Mouse (Mus musculus) c-Kit-negative CD71-positive TER-119-positive erythroid progenitor cells, embryonic 14.5 days (primary cell): ENCODE data around the gene Slc25a12.

Source experiments
- DNase-seq: peaks from one replicate; pipeline ENCODE4 v3.0.0-alpha.2; 2013; ENCODE audit warnings: low read depth, low spot score

The Slc25a12 gene

GRCm38 (mm10) chr2:71309726-71310125 lies 57.8 kb downstream of the Slc25a12 start:
- no peak for DNase-seq

GRCm38 (mm10) chr2:71306357-71306756 lies 61.2 kb downstream of the Slc25a12 start:
- no peak for DNase-seq

DNA sequence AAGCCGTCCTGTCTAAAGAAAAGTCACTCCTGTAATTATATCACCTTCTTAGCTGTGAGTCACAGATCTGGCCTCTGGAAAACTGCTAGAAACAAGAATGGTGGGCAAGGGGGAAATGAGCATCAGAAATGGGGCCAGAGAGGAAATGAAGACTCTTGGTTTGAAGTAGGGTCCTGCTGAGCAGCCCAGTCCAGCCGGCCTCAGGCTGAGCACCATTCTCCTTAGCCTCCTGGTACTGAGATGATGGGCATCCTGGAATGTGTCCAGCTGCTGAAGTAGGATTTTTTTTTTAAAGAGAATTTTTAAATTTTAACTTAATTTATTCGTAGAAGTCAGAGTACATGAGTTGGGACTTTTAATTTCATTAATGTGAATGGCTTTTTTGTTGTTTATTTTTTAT lies 62.7 kb downstream of the Slc25a12 start:
- no peak for DNase-seq

DNA sequence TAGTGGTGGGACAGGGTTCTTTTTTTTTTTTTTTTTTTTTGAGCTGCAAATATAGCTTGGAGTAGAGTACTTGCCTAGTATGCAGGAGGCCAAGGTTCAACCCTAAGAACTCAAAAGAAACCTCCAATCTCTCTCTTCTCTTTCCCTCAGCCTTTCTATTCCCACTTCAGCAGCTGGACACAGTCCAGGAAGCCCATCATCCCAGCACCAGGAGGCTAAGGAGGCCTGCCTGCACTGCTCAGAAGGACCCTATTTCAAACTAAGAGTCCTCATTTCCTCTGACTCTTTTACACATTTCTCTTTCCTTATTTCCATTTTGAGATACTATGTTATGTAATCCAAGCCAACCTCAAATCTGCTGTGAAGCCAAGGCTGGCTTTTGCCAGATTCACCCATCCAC lies 64.3 kb downstream of the Slc25a12 start:
- DNase-seq: no peak

GRCm38 (mm10) chr2:71302156-71302663 lies 65.3 kb downstream of the Slc25a12 start:
- no peak for DNase-seq

- DNase-seq: no peak
Observed at GRCm38 (mm10) chr2:71298729-71299128, 68.8 kb downstream of the Slc25a12 start.

- DNase-seq: no peak
Observed at GRCm38 (mm10) chr2:71297501-71297900, 70.0 kb downstream of the Slc25a12 start.

DNA sequence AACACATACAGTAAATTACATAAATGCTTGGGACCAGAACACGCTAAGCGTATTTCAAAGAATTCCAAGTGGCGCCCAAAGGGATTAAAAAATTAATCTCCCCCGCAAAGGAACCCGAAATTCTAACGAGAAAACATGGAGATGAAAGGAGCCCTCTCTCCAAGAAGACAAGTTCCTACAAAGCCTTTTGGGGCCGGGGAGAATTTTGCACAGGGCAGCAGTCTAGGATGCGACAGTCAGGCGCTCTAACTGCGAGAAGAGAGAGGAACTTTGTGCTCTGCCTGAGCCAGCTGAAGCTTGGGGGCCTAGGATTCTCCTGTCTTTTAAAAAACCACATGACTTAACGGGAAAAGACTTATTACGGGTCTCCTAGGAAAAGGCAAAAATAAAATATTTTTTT lies 71.7 kb downstream of the Slc25a12 start:
- DNase-seq: no peak

DNA sequence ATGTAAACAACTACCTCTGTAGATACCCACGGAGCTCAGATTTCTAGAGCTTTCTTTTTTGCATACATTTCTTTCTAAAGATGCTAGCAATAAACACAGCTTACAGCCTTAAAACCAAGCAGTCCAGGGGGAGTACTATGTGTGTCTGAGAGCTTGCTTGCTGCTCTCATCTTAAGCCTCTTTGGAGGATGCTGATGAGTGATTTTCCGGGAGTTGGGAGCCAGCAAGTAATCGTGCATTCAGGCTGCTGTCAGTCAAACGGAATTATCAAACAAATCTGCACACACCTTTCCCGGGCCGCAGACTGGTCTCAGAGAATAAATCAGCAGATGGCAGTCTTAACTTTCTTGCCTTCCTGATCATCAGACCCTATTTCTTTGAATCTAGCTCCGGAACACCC lies 73.1 kb downstream of the Slc25a12 start:
- DNase-seq: no peak

DNA sequence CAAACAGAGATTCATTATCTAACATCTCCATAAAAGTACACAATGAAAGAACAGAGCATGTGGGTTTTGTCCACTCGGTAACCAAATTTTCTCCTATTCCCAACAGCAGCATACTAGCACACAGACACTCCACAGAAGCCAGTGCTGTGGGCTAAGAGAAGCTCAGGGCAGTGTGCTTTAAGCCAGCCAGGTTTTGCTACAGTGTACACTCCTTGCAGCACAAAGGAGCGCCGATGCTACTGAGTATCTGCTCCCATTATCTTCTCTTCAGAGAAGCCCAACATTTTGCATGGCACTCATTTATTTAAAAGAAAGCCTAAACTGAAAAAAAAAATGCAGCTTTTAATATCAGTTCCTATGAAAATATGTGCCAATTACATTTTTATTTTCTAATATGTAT lies 73.6 kb downstream of the Slc25a12 start:
- no peak for DNase-seq

DNA sequence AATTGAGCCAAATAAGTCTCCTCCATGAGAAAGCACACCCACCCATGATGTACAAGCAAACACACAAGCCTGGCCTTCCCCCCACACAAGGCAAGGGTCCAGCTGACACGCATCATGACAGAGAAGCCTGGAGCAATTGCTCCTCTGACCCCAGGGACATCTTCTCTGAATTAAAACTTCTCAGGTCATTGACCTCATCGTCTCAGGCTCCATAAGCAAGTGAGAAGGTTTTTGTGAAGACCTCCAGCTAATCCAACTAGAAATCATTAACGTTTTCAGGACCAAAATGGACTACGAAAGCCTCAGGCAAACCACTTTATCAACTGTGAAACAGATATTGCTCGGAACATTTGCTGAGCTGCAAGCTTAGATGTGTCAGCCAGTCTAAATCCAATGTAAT lies 76.0 kb downstream of the Slc25a12 start:
- no peak for DNase-seq

DNA sequence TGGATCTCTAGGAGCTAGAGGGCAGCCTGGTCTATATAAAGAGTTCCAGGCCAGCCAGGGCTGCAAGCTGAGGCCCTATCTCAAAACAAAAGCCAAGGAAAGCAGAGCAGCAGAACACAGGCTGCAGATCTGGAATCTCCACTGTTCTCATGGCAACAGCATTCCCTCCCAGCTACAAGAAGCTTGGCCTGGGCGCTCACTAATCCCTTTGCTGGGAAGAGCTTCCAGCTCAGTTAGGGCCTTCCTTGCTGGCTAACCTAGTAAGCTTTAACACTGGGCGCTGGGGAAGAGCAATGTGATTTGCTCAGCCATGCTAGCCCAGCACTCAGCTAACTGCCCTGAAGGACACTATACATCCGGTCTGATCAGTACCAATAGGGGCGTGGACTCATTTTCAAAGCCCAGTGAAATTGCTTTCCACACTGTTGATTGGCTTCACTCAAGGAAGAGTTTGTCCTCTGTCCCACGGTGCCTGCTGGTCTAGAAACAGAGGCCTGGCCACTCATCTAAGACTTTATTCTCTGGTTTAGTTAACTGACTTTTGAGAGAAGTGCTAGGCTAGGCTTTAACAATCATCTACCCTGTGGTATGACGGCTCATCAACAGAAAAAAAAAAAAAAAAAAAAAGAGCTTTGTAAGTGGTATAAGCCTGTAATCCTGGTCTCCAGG lies 77.3 kb downstream of the Slc25a12 start:
- no peak for DNase-seq

- DNase-seq: no peak
Observed at GRCm38 (mm10) chr2:71281981-71282380, 85.6 kb downstream of the Slc25a12 start.

DNA sequence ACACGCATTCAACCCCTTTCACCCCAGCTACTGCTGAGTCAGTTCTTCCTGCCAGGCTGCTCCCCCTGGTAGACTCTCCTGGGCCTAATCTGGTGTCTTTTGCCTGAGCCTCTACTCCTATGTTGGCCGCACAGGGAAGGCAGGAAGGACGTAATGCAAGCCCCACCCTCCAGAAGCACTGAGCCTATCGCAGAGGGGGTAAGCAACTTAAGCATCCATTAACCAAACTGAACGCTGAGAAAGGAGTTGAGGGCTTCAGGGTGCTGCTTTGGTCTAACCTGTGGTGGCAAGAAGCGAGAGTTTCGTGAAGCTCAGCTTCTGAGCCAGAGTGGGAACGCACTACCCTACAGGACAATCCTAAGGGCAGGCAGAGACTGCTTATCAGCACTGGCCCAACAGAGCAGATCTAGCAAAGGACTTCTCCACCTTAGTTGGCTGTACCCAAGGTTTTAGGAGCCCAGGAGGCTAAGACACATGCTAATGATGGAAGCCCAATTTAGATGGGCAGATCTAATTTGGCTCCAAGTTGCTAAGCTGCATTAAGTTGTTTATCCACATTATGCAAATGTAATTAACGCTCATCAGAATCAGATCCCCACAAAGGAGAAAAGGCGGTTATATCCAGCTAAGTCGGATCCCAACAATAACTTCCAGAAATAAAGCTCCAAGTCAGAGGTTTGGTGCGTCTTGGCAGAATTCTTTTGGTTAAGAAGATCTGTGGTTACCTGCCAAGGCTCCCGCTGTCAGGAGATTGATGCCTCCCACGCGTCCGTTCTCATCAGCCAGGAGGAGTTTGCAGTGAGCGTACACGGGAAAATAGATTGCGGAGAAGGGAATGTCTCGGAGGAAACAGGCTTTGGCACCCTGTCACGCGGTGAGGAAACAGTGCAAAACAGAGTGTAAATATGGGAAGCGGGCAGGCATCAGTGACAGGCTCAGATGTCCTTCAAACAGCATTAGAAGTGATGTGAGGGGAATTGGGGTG lies 88.5 kb downstream of the Slc25a12 start:
- no peak for DNase-seq

DNA sequence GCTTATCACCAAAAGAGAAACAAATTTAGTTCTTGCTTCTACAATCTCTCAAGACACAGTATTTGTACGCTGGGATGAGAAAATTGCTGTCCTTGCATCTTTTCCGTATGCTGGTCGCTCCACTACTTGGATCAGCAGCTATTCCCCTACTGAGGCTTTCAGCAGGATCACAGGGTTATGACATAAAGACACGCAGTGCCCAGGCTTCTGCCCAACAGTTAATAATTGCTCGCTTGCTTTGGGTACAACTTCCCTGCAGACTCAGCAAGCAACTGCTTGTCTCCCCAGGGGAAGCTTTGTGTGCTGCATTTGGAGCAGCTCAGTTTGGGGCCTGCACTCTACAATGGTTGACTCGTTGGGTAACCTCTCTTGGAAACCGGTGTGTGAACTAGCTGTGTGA lies 91.8 kb downstream of the Slc25a12 start:
- no peak for DNase-seq

- no peak for DNase-seq
Observed at GRCm38 (mm10) chr2:71273955-71274679, 93.4 kb downstream of the Slc25a12 start.

- DNase-seq: no peak
Observed at GRCm38 (mm10) chr2:71270085-71270484, 97.5 kb downstream of the Slc25a12 start.

- DNase-seq: no peak
Observed at GRCm38 (mm10) chr2:71269332-71269731, 98.2 kb downstream of the Slc25a12 start.

GRCm38 (mm10) chr2:71268691-71269090 lies 98.9 kb downstream of the Slc25a12 start:
- DNase-seq: no peak

DNA sequence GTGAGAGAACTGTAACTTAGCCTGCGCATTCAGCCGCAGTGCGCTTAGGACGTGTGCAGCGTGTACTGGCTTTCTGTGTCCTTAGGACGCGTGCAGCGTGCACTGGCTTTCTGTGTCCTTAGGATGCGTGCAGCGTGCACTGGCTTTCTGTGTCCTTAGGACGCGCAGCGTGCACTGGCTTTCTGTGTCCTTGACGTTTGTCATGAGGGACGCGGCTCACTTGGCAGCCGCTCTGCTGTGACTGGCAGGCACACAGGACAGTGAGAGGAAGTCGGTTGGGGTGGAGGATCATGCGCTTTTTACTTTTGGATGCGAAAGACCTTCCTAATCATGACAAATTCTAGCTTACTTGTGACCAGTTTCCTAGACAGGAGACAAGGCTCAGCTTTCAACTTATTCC lies 103.0 kb downstream of the Slc25a12 start:
- no peak for DNase-seq

DNA sequence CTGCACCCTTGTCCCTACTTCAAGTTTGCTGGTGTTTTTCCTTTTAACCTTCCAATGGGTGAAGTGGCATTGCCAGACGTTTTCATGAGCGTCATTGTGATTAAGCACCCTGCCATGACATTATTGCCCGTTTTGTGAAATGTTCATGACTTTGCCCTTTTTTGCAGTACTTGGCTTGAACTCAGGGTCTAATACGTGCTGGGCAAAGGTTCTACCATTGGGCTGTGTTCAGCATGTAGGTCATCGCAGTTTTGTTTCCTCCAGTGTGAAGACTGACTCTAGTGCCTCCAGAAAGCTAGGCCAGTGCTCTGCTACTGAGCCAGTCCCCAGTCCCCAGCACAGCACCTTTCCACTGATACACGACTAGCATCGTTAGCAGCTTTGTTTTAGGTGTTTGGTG lies 111.0 kb downstream of the Slc25a12 start:
- no peak for DNase-seq

- DNase-seq: no peak
Observed at GRCm38 (mm10) chr2:71254836-71255235, 112.7 kb downstream of the Slc25a12 start.
